Mouse (Mus musculus): ENCODE measurements around the gene Gm8220. TPM values are rescaled to one million over a fixed set of nuclear protein-coding genes. Genes with fewer than 3 reads are reported as not detected.
"Not testable (repeated sequence)": the region's sequence is repeated elsewhere in the genome, so short reads cannot be mapped to it uniquely, and the experiment has no call there.

Gene Gm8220
- polyA plus RNA-seq (2015; fragmentation: Nextera tagmentation; extraction: Ambion mirVana) = not detected in 2 replicates

DNA sequence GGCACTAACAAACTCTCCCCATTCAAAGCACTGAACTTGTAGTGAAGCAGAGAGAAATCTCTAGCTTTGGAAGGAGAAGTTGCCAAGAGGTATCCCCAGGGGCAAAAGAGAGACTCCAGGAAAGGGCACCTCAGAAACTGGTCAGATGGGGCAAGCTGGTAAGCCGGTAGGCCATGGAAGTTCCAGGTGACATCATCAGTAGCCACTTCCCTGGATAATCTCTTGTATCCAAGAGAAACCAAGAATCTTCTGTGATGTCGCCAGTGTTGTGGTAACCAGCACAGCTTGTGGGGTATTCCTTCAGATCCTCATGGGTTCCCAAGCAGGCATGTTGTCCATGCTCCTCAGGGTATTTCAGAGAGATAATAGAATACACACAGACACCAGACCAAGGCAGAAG is at the start of gene Gm8220:
TSS of gene Gm8220 (plus strand) at position 301 of the 400 bp plus-strand sequence.
- 87% methylated on average over 2 of the region's 2 CpGs for WGBS (ENCODE audit: insufficient replicate concordance)
- not testable (repeated sequence) for H3K9me3 ChIP-seq (ENCODE audit: low read length); H3K9ac ChIP-seq (replicated peaks); H3K36me3 ChIP-seq (replicated peaks; ENCODE audit: insufficient read depth, low read length); H3K4me2 ChIP-seq (ENCODE audit: low read depth, low read length); H3K4me1 ChIP-seq (ENCODE audit: insufficient read depth); H3K27ac ChIP-seq (ENCODE audit: low read depth); ATAC-seq; DNase-seq; H3K27me3 ChIP-seq (ENCODE audit: insufficient read depth, low read length); H3K4me3 ChIP-seq (ENCODE audit: low read depth, low read length)

DNA sequence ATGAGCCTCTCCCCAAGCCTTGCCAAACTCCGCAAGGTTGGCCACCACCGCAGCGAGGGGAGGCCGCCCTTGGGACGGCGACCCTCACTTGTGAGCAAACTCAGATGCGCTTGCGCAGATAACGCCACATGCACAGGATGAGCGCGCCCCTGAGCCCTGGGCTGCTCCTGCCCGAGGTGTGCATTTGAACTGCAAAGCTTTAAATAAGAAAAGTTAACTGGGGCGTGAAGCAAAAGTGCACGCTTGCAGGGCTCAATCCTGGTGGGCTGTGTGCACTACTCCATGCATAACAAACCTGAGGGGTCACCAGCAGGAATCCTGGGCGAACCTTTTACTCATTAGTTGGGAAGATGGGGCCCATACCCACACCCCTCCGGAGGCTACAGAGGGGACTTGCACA is 37.3 kb upstream of the Gm8220 start:
- no peaks in the 10 kb centered on the region; the same call in 1 of the 2 replicates for H3K9me3 ChIP-seq (ENCODE audit: low read length)
- no peaks in the 10 kb centered on the region for H3K36me3 ChIP-seq (replicated peaks; ENCODE audit: insufficient read depth, low read length)
- no peak overlapping the region for H3K4me3 ChIP-seq (ENCODE audit: low read depth, low read length)
- DNase-seq = no peak
- no peak overlapping the region for H3K9ac ChIP-seq (replicated peaks)
- no peak for TF ChIP-seq EP300 (IDR thresholded peaks at IDR 0.05; ENCODE audit: low read depth)
- no peak for TF ChIP-seq CTCF (IDR thresholded peaks at IDR 0.05; ENCODE audit: low read depth)
- H3K27me3 ChIP-seq (ENCODE audit: insufficient read depth, low read length) = no peaks in the 10 kb centered on the region
- no peaks in the 10 kb centered on the region for H3K4me1 ChIP-seq (ENCODE audit: insufficient read depth)
- ATAC-seq = no peak
- WGBS (ENCODE audit: insufficient replicate concordance) = 83% methylated on average over 16 of the region's 16 CpGs
- H3K27ac ChIP-seq (ENCODE audit: low read depth) = no peak overlapping the region
- no peak overlapping the region for H3K4me2 ChIP-seq (ENCODE audit: low read depth, low read length)

DNA sequence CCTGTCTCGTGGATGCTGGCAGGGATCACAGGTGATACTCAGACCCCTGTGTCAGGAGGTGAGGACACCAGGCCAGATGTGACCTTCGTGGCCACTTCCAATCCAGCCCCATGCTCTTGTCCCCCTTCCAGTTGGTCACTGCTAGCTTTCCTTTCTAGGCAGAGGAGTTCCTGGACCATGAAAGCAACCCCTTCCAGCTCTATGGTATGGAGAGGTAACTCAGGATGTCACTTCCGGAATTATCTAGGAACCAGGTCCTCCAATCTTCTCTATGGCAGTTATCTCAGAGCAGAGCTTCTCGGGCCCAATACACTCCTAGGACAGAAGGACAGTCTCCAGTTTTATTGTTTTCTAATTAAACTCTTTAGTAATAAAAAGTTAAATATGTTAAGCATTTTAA is 26.7 kb downstream of the Gm8220 start:
- H3K9ac ChIP-seq (replicated peaks) = not testable (repeated sequence)

DNA sequence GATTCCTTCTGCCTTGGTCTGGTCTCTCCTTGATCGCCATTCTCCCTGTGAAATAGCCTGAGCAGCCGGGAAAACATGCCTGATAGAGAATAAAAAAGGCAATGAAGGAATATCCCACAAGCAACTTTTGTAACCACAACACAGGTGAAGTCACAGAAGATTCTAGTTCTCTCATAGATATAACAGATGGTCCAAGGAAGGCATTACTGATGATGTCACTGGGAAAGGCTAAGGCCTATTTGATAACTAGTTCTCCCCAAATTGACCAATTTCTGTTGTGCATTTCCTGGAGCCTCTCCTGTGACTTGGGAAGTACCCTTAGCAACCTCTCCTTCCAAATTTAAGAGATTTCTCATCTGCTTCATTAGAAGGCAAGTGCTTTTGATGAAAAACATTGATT is 53.1 kb downstream of the Gm8220 start, which contains the start of gene Gm5930:
TSS of gene Gm5930 (minus strand) at position 101 of the 400 bp plus-strand sequence.
- no CpG with 5 or more reads among the region's 2 CpGs for WGBS (ENCODE audit: insufficient replicate concordance)
- H3K27ac ChIP-seq (ENCODE audit: low read depth); H3K4me1 ChIP-seq (ENCODE audit: insufficient read depth); ATAC-seq; H3K27me3 ChIP-seq (ENCODE audit: insufficient read depth, low read length); H3K36me3 ChIP-seq (replicated peaks; ENCODE audit: insufficient read depth, low read length); DNase-seq; H3K9me3 ChIP-seq (ENCODE audit: low read length); H3K4me2 ChIP-seq (ENCODE audit: low read depth, low read length); H3K9ac ChIP-seq (replicated peaks); H3K4me3 ChIP-seq (ENCODE audit: low read depth, low read length): not testable (repeated sequence)

More for the DNA sequence above, 26.7 kb downstream of the Gm8220 start:
- not testable (repeated sequence) for H3K9me3 ChIP-seq (ENCODE audit: low read length); H3K4me2 ChIP-seq (ENCODE audit: low read depth, low read length); H3K27me3 ChIP-seq (ENCODE audit: insufficient read depth, low read length); DNase-seq; H3K4me1 ChIP-seq (ENCODE audit: insufficient read depth); H3K36me3 ChIP-seq (replicated peaks; ENCODE audit: insufficient read depth, low read length); H3K27ac ChIP-seq (ENCODE audit: low read depth); H3K4me3 ChIP-seq (ENCODE audit: low read depth, low read length); ATAC-seq
- 53% methylated on average over 4 of the region's 4 CpGs for WGBS (ENCODE audit: insufficient replicate concordance)

Other genes with a start within 250 kb of the Gm8220 start
- 34.9 TPM in 2 replicates for gene Ear2, start 182.9 kb upstream of the Gm8220 start, polyA plus RNA-seq (2015; fragmentation: Nextera tagmentation; extraction: Ambion mirVana)
- gene Gm3327, start 161.7 kb upstream of the Gm8220 start, polyA plus RNA-seq (2015; fragmentation: Nextera tagmentation; extraction: Ambion mirVana) = not detected in 2 replicates
- gene Gm8212, start 87.9 kb upstream of the Gm8220 start, polyA plus RNA-seq (2015; fragmentation: Nextera tagmentation; extraction: Ambion mirVana) = not detected in 2 replicates
- not detected in 2 replicates for gene 4930503E14Rik, start 72.3 kb upstream of the Gm8220 start, polyA plus RNA-seq (2015; fragmentation: Nextera tagmentation; extraction: Ambion mirVana)
- gene Gm5930, start 53.0 kb downstream of the Gm8220 start, polyA plus RNA-seq (2015; fragmentation: Nextera tagmentation; extraction: Ambion mirVana) = not detected in 2 replicates
- not detected in 2 replicates for gene Gm8229, start 79.8 kb downstream of the Gm8220 start, polyA plus RNA-seq (2015; fragmentation: Nextera tagmentation; extraction: Ambion mirVana)
- not detected in 2 replicates for gene Gm3371, start 125.1 kb downstream of the Gm8220 start, polyA plus RNA-seq (2015; fragmentation: Nextera tagmentation; extraction: Ambion mirVana)
- gene Gm8232, start 148.1 kb downstream of the Gm8220 start, polyA plus RNA-seq (2015; fragmentation: Nextera tagmentation; extraction: Ambion mirVana) = not detected in 2 replicates
- gene BC061237, start 206.9 kb downstream of the Gm8220 start, polyA plus RNA-seq (2015; fragmentation: Nextera tagmentation; extraction: Ambion mirVana) = not detected in 2 replicates
- gene Gm17093, start 232.7 kb downstream of the Gm8220 start, polyA plus RNA-seq (2015; fragmentation: Nextera tagmentation; extraction: Ambion mirVana) = not detected in 2 replicates

All from liver, postnatal 0 days (tissue).